Mouse (Mus musculus) c-Kit-negative CD71-positive TER-119-positive erythroid progenitor cells, embryonic 14.5 days (primary cell): Measurements from ENCODE around the gene Dyrk1a.

Experiments
- DNase-seq: peaks from one replicate; pipeline ENCODE4 v3.0.0-alpha.2; 2013; ENCODE audit warnings: low read depth, low spot score

Gene Dyrk1a

DNA sequence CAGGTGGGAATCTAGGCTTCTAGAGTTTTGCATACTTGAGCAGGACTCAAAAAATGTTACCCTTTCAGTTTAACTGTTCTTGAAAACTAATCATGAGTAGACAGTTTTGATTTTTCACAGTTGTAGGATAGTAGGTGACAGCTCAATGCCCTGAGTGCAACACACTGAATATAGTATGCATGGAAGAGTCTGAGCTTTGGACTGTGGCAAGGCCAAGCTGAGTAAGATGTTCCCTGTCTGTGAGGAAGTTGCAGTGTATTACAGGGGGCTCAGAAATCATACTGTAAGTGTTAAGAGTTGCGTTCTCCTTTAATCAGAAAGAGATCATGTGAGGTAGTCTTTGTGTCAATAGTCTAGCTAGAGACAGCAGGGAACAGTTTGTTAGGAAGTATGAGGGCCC is 20.4 kb downstream of the Dyrk1a start:
- DNase-seq, result no peak

DNA sequence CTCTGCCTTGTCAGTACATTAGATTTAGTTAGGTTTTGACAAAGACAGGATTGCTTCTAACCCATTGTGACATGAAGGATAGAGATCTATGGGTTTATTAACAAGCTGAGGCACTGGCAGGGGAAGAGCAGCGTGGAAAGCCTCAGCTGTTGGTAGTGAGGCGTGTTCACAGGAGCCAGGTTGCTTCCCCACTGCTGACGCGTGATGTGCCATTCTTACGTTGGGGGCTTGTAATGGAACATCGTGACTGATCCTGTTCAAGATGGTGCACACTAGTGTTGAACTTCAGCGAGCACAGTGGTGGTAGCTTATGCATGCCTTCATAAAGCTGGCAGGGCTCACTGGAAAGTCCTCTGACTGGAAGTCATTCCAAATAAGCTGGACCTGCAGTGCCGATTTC is 21.2 kb downstream of the Dyrk1a start:
- DNase-seq, result no peak

DNA sequence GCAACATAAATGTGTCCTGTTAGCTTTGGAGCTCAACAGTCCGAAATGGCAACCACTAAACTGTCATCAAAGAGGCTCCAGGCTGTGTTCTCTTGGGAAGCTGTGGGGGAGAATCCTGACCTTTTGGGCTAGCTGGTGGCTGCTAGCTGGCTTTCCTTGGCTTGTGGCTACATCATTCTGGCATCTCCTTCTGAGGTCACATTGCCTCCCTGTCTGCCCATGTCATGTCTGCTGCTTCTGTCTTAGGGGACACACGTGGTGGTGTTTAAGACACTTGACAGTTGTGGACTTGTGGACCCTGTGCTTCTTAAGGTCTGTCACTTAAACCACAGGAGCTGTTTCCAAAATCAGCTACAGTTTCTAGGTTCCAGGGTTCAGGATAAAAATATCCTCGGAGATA is 21.7 kb downstream of the Dyrk1a start:
- DNase-seq, result no peak

- no peak for DNase-seq
These were observed 26.8 kb downstream of the Dyrk1a start for GRCm38 (mm10) chr16:94596633-94597032.

GRCm38 (mm10) chr16:94597640-94598039 is 27.8 kb downstream of the Dyrk1a start:
- DNase-seq, result no peak

DNA sequence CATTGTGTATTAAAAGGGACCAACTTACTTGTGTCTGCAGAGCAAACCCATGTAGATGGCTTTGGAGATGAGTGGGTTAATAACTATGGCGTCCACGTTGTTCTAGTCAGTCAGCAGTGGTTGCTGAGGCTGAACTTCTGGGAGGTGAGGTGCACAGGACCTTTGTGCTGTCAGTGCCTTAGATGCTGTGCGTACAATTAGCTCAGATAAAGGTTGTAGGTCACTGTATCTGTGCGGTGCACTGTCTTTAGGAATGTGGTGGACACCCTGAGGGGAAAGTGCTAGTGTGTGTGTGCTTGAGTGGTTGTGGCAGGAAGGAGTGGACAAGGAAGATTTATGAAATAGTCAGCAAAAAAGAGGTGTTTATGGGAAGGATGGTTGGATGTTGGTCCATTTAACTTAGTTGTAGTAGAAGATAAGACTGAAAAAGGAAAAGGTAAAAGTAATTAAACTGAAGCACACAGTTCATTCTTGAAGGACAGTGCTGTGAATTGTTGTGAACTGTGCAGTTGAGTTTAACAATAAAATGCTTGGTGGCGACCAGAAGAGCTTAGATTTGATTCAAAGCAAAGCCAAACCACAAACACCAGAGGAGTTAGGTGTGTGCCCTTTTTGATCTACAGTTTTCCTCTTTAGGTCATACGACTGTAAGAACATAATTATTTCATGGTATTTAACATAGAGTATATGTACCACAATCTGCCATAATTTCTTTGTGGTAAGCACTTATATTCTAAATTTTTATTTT is 30.3 kb downstream of the Dyrk1a start:
- no peak for DNase-seq

GRCm38 (mm10) chr16:94601089-94601488 is 31.3 kb downstream of the Dyrk1a start:
- no peak for DNase-seq

- DNase-seq, result no peak
These were observed 31.7 kb downstream of the Dyrk1a start for GRCm38 (mm10) chr16:94601540-94601953.

DNA sequence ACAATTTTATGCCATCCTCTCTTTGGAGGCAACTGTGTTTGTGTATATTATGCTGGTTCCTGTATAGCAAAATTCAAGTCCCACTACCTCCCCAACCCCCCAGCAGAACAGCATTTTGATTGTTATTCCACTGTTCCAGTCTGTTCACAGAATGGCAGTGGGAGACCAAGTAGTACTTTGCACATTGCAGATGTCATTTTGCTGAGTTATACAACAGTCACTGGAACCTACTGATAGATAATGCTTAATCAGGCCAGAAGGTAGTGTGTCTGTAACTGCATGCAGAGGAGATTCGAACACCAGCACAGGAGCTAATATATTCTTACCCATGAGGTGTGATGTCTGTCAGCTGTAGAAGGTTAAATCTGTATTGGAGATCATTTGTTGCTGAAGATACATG is 32.4 kb downstream of the Dyrk1a start:
- no peak for DNase-seq

- DNase-seq, result no peak
These were observed 32.9 kb downstream of the Dyrk1a start for GRCm38 (mm10) chr16:94602730-94603129.

- DNase-seq, result no peak
These were observed 36.4 kb downstream of the Dyrk1a start for GRCm38 (mm10) chr16:94606169-94606568.

GRCm38 (mm10) chr16:94607468-94607867 is 37.7 kb downstream of the Dyrk1a start:
- DNase-seq, result no peak

- no peak for DNase-seq
These were observed 39.1 kb downstream of the Dyrk1a start for GRCm38 (mm10) chr16:94608706-94609594.

- no peak for DNase-seq
These were observed 42.8 kb downstream of the Dyrk1a start for GRCm38 (mm10) chr16:94612573-94612972.

DNA sequence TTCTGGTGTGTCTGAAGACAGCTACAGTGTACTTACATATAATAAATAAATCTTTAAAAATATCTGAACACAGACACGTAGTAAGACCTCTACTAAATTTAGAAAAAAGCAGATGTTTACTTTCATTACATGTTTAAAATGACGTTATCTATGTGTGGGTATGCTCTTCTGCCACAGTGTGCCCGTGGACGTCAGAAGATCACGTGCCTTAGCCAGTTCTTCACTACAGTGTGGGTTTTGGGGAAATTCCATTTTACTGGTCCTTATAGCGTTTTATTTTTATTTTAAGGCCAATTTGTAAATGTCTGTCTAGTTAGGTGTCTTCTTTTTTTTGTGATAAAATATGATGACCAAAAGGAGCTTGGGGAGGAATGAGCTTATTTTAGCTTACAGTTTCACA is 47.4 kb downstream of the Dyrk1a start:
- no peak for DNase-seq

DNA sequence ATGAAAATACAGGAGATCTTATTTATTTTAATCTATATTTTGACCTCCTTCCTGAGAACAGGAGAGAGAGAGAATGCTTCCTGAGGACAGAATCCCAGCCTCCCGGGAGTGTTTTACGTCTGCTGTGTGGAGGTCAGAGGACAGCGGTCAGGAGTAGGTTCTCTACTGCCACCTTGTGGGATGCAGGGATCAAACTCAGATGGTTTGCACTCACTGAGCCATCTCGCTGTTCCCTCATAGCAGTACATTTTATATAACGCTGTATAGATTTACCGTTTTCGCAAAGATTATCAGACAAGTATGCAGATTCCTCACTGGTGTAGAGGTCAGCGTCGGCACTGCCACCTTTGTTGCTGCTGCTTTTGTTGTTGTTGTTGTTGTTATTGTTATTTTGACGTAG is 48.7 kb downstream of the Dyrk1a start:
- DNase-seq, result no peak

GRCm38 (mm10) chr16:94619301-94619700 is 49.5 kb downstream of the Dyrk1a start:
- DNase-seq, result no peak

GRCm38 (mm10) chr16:94624871-94625270 is 55.1 kb downstream of the Dyrk1a start:
- no peak for DNase-seq

DNA sequence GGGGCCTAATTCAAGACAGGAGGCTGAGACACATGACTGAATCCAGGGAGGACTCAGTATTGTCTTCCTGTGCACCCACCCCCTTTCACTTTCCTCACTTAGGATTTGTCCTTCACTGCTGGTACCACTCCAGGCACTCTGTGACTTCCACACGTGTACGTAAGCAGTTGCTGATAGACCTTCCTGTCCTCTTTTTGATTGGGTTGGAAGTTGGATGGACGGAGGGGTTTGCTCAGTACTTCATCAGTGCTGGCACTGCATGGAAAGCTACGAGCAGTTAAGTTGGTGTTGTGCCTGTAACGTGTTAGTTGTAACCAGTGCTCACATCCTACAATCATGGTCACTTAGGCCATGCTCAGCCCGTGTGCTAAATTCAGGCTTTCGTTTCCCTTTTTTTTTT is 55.8 kb downstream of the Dyrk1a start:
- no peak for DNase-seq

GRCm38 (mm10) chr16:94627736-94628135 is 57.9 kb downstream of the Dyrk1a start:
- no peak for DNase-seq

- DNase-seq, result no peak
These were observed 59.3 kb downstream of the Dyrk1a start for GRCm38 (mm10) chr16:94628976-94629729.

DNA sequence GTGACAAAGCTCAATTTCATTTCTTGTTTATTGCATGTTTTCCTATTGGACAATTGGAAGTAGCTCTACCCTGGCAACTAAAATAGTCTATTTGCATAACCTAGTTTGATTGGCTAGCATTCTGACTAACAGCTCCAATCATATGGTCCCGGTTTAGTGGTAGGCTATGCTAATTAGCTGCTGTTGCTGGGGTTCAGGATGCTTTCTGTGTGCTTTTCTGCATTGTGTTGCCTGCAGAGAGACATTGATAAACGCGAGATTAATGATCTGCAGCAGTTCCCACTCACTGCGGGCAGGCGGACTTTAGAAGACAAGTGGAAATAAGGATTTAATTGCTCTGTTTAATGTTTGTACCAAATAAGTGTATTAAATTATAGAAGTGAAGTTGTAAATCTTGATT is 62.2 kb downstream of the Dyrk1a start:
- DNase-seq, result no peak
